Mouse (Mus musculus): ENCODE measurements around the gene Tmem214.

Tmem214 gene

DNA sequence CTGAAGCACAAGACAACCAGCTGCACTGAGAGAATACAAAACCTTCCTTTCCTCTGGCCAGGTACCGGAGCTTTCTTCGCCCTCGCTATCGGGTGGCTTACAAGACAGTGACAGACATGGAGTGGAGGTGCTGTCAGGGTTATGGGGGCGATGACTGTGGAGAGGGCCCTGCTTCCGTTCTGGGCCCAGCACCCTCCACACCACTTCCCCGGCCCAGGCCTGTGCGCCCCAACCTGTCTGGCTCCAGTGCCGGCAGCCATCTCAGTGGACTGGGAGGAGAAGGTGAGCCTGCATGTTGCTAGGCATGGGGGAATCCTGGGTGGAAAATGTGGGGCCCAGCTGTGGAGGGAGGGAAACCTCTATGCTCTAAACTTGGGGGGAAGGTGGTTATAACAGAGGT lies 47.6 kb downstream of the Tmem214 start:
- peak in 1 of 2 experiments; percentile 20 for DNase-seq (ENCODE audit: low spot score in 2 of 2)

DNA sequence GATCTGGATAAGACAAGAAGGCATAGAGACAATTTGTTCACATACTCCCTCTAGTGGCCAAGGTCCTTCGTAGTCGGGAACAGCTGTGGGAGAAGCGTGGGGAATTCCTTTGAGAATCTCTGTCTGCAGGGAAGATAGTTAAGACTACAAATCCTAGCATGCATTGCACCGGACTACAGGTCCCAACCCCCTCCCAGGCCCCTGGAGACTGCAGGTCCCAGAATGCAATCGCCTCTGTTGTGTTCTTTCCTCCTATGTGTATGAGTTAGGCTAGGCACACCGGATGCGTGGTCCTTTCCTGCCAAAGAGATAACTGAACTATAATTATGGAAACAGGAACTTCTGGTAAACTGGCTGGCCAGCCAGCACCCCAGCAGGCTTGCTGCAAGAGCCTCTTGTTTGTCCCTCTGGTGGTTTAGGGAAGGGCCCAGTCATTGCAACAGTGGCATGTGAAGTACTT lies 48.2 kb downstream of the Tmem214 start:
- DNase-seq (ENCODE audit: low spot score in 2 of 2) = peak; percentile 86 to 93

DNA sequence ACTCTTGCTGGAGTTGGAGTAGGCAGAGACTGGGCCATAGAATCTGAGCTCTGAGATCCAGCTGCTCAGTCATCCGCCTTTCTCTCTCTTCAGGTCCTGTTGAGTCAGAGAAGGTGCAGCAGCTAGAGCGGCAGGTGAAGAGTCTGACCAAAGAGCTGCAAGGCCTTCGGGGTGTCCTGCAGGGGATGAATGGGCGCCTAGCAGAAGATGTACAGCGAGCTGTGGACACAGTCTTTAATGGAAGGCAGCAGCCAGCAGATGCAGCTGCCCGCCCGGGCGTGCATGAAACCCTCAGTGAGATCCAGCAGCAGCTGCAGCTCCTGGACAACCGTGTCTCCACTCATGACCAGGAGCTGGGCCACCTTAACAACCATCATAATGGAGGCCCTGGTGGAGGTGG lies 49.0 kb downstream of the Tmem214 start:
- DNase-seq (ENCODE audit: low spot score in 2 of 2) = no peak

DNA sequence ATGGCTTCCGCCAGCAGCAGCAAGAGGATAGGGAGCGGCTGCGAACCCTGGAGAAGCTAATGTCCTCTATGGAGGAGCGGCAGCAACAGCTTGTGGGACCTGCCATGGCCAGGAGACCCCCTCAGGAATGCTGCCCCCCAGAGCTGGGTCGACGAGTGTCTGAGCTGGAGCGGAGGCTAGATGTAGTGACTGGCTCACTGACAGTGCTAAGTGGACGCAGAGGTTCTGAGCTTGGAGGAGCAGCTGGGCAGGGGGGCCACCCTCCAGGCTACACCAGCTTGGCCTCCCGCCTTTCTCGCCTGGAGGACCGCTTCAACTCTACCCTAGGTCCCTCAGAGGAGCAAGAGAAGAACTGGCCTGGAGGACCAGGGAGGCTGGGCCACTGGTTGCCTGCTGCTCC lies 49.5 kb downstream of the Tmem214 start:
- DNase-seq (ENCODE audit: low spot score in 2 of 2) = peak in 1 of 2 experiments; percentile 20

DNA sequence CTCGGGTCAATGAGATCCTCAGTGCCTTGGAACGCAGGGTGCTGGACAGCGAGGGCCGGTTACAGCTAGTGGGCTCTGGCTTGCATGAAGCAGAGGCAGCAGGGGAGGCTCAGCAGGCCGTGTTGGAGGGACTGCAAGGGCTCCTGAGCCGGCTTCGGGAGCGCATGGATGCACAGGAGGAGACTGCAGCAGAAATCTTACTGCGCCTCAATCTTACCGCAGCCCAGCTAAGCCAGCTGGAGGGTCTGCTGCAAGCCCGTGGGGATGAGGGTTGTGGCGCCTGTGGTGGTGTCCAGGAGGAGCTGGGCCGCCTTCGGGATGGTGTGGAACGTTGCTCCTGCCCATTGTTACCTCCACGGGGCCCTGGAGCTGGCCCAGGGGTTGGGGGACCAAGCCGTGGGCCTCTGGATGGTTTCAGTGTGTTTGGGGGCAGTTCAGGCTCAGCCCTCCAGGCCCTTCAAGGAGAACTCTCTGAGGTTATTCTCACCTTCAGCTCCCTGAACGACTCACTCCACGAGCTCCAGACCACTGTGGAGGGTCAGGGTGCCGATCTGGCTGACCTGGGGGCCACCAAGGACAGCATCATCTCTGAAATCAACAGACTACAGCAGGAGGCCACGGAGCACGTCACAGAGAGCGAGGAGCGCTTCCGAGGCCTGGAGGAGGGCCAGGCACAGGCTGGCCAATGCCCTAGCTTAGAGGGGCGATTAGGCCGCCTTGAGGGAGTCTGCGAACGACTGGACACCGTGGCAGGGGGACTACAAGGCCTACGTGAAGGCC lies 50.3 kb downstream of the Tmem214 start:
- no peak for DNase-seq (ENCODE audit: low spot score in 2 of 2)

DNA sequence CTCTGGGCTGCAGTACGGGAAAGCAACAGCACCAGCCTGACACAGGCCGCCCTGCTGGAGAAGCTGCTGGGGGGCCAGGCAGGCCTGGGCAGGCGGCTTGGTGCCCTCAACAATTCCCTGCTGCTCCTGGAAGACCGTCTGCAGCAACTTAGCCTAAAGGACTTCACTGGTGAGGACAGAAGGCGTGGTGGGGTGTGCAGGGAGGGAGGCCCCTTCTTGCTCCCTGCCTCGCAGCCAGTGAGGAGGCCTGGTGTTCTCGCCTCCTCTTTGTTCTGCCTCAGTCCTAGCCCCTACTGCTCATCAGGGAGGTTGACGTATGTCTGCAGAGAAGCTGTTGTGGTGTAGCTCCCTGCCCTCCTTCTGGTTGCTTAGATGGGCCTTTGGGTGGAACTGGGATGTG lies 50.9 kb downstream of the Tmem214 start:
- DNase-seq (ENCODE audit: low spot score in 2 of 2) = no peak

DNA sequence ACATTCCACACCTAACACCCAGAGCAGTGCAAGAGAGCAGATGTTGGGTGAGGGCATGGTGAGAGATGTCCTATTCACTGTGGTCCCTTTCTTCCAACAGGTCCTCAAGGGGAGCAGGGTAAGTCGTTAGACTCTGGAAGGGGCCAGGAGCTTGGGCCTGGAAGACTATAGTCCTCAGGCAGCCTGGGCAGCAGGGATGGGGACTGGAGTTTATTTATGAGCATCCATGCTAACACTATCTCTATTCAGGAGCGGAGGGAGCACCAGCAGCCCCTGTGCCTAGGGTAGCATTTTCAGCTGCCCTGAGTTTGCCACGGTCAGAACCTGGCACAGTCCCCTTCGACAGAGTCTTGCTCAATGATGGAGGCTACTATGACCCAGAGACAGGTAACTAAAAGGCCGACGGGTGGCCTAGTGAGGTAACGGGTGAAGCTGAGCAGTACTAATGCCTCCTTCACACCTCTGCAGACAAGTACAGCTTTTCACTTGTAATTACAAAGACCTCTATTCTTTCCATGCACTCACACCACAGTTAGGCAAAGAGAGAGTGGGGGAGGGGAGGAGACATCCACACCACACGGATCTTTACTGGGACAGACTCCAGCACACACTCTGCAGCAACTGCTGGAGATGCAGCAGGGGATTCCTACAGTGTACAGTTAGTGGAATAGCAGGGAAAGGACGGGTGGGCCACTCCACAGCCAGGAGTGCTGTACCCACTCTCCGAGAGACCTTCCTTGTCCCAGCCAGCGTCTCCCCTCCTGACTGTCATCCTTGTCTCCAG lies 52.2 kb downstream of the Tmem214 start:
- peak in 1 of 2 experiments; percentile 29 for DNase-seq (ENCODE audit: low spot score in 2 of 2)

DNA sequence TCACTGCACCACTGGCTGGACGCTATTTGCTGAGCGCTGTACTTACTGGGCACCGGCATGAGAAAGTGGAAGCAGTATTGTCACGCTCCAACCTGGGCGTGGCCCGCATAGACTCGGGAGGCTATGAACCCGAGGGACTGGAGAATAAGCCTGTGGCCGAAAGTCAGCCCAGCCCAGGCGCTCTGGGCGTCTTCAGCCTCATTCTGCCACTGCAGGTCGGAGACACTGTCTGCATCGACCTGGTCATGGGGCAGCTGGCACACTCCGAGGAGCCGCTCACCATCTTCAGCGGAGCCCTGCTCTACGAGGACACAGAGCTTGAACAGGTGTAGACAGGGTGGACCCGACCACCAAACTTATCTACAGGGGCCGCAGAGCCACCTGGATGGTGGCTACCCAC lies 52.8 kb downstream of the Tmem214 start:
- peak in 1 of 2 experiments; percentile 23 for DNase-seq (ENCODE audit: low spot score in 2 of 2)

DNA sequence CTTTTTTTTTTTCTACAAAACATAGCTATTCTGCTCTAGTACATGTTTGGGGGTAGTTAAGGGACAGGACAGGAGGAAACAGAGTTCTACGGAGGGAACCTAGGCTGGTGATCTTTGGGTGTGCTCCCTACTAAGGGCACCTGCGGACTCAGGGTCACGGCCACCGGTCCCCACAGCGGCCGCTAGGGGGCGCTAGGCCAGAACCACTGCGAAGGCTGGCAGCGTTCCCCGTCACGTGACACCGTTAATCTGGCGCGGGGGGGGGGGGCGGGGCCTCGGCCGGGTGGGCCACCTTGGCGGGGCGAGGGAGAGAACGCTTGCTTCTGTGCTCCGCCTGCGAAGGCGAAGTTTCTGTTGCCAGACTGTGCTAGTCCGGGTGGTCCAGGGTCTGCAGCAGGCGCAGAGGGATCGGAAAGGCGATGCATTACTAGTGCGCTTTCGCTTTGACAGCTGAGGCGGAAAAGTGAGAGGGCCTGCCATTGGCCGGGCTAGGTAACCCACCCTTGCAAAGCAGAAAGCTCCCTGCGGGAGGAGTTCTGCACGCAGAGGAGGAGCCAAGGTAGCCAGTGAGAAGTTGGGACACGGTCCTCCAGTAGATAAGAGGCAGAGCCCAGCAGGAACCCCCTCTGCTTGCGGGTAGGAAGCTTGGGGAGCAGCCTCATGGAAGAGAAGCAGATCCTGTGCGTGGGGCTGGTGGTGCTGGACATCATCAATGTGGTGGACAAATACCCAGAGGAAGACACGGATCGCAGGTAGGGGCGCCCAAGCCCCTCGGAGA lies 53.6 kb downstream of the Tmem214 start, which contains the start of gene Khk:
Khk (plus strand) TSS at position 176 of the 778 bp plus-strand sequence.
- DNase-seq (ENCODE audit: low spot score in 2 of 2) = peak; percentile 59 to 83

DNA sequence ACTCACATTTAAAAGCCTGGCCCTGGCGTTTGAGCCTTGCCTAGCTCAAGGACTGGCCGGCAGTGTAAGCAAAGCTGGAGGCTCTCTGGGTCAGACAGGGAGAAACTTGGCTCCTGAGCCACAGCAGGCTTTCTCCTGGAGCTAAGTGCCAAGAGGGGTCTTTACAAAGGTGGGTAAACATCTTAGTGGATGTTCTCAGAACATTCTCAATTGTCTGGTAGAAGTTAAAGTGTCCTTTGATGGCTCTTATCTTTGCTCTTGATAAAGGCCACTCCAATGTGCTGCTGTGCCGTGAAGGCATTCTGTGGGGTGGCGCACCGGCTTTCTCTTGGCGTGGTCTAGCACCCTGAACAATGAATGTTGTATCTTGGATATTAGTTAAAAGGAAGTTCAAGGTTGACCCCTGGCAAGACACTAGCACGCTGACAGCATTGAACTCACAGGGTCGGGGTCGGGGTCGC lies 54.8 kb downstream of the Tmem214 start:
- DNase-seq (ENCODE audit: low spot score in 2 of 2) = no peak

DNA sequence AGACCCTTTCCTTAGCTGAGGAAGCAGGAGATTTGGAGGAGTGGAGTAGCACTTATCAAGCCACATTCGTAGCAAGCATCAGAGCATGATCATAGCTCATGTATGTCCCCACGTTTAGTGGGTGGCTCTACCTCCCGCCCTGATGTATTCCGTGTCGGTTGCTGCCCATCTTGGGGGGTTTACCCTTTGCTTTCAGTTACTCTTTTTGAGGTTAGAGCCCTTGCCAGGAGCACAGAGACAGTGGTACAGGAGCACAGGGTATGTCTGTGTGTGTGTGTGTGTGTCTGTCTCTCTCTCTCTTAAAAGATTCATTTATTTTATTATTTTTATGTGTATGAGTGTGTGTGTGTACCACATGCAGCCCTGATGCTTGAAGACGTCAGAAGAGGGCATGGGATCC lies 55.3 kb downstream of the Tmem214 start:
- DNase-seq (ENCODE audit: low spot score in 2 of 2) = no peak

DNA sequence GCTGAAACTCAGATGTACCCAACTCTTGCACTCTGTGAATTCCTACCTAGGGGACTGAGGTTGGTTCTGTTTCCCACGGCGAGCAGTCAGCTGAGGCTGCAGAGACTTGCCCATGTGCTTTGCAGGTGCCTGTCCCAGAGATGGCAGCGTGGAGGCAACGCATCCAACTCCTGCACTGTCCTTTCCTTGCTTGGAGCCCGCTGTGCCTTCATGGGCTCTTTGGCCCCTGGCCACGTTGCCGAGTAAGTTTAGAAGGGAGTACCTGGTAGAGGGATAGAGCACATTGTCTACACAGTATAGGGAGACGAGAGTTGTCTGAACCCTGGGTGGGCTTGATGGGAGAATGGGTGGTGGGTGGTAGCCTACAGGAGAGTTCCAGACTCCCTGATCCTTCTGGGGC lies 56.8 kb downstream of the Tmem214 start:
- no peak for DNase-seq (ENCODE audit: low spot score in 2 of 2)

DNA sequence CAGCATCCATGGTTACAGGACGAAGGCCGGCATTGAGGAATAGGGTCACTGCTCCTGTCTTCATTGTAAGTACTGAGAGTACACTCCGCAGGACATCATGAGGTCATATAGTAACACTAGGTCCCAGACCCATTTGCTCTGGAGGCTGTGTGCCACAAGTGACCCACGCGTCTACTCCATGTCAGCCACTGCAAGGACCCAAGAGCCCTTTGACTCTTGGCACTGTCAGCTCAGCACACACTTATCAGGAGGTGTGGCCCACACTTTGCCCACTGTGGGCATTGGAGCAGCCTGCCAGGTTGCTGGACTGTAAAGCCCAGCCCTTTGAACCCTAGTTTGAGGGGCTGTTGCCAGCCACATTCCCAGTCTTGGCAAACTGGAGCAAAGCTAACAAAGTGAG lies 57.4 kb downstream of the Tmem214 start:
- no peak for DNase-seq (ENCODE audit: low spot score in 2 of 2)

DNA sequence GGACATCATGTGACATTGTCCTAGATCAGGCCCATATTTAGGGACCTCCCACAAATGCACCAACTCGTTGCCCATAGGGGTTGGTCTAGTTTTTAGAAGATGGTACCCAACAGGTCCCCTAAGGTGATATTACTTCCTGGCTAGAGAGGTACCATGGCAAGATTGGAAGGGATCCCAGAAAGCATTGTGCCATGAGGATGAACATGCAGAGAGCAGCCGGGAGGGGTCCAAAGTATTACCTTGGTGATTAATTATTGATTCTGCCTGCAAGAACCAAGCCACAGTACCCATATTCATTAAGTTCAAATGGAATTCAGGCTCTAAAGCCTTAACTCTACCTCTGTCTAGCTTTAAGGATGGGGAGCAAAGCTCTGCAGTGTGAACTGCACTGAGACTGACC lies 58.3 kb downstream of the Tmem214 start:
- DNase-seq (ENCODE audit: low spot score in 2 of 2) = no peak

DNA sequence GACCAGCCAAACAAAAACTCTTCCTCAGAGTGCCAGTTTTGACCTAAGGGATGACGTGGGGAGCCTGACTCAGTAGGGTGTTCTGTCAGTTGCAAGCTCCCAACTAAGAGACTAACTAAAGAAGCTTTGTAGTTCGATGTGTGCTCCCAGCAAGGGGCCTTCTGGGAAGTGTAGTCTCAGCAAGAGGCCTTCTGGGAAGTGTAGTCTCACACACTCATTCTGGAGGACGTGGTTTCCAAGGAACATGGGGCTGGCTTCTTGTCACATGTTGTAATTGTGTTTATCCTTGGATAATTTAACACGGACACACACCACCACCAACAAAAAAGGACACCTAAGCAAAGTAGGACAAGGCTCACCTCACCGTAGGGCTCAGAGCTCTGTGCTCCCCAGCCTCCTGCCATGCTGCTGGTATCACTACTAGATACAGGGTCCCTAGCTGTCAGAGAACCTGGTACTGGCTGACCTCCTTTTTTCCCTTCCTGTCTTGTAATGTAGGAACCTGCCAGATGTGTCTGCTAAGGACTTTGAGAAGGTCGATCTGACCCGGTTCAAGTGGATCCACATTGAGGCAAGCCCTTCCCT lies 60.2 kb downstream of the Tmem214 start:
- DNase-seq (ENCODE audit: low spot score in 2 of 2) = peak in 1 of 2 experiments; percentile 31
